Mouse (Mus musculus) ZHBTc4 (cell line): ENCODE results near the gene Stambp.

Source experiments
- DNase-seq: peaks from one replicate; pipeline ENCODE4 v3.0.0-alpha.2; 2011; ENCODE audit warnings: low read depth, low spot score

Stambp gene

GRCm38 (mm10) chr6:83568901-83569862, 3.3 kb downstream of the Stambp start:
- no peak for DNase-seq

DNA sequence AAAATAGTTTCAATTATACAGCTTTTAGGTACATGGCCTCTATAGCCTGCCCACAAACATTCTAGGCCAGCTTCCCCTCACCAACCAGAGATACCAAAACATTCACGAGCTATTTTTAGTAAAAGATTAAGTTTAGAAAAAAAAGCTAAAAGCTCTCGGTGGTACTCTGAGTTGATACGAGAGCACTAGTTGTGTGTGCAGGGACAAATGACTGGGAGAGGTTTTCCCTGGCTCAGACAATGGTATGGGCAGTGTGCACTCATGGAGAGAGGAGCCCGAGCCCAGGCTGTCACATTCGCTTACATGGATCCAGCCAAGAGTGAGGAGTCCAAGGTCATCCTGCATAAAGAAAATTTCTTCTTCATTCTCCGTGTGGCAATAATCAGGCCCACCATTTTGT, 16.6 kb downstream of the Stambp start:
- DNase-seq = no peak

DNA sequence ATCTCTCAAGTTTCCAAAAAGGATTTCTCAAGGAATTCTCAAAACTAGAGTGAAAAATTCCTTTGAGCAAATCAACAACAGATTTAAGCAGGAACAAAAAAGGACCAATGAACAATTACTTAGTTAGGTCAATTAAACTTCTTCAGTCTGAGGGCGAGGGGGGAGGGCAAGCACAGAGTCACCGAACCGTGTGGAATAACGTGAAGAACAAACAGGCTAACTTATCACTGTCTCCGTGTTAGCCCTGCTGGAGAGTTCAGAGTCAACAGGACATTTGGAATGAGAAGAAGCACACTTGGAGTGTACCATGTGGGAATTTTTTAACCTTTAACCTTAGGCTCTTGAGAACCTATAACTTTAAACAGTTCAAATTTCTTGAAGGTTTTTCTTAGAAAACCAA, 24.2 kb downstream of the Stambp start:
- DNase-seq = no peak

- no peak for DNase-seq
Observed at GRCm38 (mm10) chr6:83545778-83546177, 26.8 kb downstream of the Stambp start.

DNA sequence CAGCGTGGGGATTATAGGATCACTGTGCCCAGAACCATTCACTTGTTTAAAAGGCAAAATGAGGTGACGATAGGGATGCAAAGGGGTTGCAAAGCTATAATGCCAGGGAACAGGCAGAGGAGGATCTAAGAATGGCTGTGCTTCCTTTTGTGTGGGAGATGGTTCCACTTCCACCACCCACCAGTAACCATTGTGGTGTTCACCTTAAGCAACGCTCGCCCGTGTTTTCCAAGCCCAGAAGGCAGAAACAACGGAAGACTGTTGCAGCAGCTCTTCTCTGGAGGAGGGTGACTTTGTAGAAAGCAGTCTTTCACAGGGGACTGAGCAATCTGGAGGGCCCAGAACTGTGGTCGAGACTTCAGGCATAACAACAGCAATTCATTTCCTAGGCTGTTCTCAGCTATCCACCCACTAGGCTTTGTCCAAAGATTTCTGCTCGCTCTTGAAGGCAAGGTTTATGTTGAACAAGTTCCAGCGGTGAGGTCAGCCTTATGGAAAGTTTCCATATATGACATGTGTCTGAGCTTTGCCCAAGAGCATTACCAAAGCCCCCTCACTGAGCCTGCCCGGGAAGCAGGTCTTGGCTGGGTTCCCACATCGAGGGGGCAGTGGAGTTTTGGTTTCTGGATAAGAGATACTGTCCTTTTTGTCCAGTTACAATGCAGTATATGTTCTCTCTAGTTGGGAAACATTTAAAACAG, 30.6 kb downstream of the Stambp start:
- no peak for DNase-seq

GRCm38 (mm10) chr6:83540017-83540416, 32.5 kb downstream of the Stambp start:
- no peak for DNase-seq

- DNase-seq = no peak
Observed at GRCm38 (mm10) chr6:83536795-83537059, 35.8 kb downstream of the Stambp start.

GRCm38 (mm10) chr6:83536028-83536794, 36.3 kb downstream of the Stambp start, which contains the start of gene Actg2:
TSS of gene Actg2 (minus strand) at chr6:83536265.
- peak; percentile 9 for DNase-seq

GRCm38 (mm10) chr6:83532608-83533007, 39.9 kb downstream of the Stambp start:
- no peak for DNase-seq

GRCm38 (mm10) chr6:83523194-83523593, 49.3 kb downstream of the Stambp start:
- DNase-seq = no peak

- DNase-seq = no peak
Observed at GRCm38 (mm10) chr6:83521784-83522183, 50.7 kb downstream of the Stambp start.

DNA sequence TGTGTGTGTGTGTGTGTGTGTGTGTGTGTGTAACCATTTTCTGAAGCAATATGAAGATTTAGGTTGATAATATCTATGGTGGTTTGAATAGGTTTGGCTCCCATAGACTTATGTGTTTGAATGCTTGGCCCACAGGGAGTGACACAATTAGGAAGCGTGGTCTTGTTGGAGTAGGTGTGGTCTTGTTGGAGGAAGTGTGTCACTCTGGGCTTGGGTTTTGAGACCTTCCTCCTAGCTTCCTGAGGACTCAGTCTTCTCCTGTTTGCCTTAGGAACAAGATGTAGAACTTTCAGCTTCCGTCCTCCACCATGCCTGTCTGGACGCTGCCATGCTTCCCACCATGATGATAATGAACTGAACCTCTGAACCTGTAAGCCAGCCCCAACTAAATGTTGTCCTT, 53.9 kb downstream of the Stambp start:
- DNase-seq = no peak

- DNase-seq = no peak
Observed at GRCm38 (mm10) chr6:83515172-83515571, 57.4 kb downstream of the Stambp start.

DNA sequence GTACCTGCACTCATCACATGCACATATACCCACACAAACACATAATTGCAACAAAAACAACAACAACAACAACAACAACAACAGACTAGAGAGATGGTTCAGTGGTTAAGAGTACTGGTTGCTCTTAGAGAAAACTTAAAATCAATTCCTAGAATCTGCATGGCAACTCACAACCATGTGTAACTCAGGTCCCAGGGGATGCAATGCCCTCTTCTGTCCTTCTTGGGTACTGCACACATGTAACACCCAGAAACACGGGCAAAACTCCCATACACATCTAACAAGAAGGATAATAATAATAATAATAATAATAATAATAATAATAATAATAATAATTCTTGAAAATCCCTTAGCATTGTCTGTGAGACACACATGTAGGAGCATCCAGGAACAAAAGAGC, 60.0 kb downstream of the Stambp start:
- DNase-seq = no peak

DNA sequence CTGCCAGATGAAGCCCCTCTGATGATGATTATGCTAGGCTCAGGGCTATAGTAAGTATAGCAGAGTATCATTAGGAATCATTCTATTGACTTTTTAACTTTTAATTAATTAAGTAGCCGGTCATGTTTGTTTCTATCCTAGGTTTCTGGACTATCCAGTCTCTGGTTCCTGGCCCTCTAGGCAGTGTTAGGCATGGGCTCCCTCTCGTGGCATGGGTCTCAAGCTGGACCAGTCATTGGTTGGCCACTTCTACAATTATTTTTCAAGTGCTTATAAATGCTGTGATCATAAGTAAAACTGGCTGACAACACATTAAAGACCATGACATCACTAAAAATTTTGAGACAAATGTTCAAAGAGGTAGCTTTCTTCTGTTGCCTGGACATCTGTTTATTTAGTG, 62.3 kb downstream of the Stambp start:
- DNase-seq = no peak

DNA sequence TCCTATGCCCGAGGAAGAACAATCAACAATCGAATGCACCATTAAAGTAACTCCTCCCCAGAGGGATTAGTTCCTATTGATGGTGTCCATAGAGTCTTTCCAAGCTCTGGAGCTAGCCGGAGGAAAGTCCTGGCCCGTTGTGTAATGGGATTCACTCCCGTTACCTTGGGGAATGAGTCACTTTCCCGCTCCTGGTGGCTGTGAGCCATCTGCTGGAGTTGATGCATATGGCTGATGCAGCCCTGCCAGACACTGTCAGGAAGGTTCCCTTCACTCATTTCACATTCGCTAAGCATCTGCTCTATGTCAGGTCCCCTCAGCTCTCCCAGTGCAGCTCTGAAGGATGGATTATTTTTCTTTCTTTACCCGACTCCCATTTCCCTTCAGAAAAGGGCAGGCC, 63.1 kb downstream of the Stambp start:
- DNase-seq = no peak

GRCm38 (mm10) chr6:83507168-83507546, 65.4 kb downstream of the Stambp start:
- no peak for DNase-seq

GRCm38 (mm10) chr6:83506258-83507167, 66.0 kb downstream of the Stambp start, which contains the start of gene Dguok:
TSS of gene Dguok (minus strand) at chr6:83506969.
- DNase-seq = peak; percentile 99

GRCm38 (mm10) chr6:83505554-83505953, 67.0 kb downstream of the Stambp start:
- DNase-seq = no peak

DNA sequence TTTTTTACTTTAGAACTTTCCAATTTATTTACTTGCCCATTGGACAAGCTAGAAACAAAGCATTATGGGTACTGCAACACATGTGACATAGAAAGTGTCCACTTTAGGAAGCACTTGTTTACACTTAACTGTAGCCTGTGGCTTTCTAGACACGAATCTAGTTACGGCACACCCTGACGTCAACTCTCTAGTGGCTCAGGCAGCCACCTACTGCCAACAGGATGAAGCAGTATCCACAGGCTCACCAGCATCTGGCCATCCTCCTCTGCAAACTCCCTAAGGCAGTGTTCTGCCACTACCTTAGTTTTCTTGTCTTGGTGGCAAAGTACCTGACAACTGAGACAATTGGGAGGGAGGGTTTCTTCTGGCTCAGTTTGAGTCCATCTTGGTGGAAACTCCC, 69.2 kb downstream of the Stambp start:
- DNase-seq = no peak

GRCm38 (mm10) chr6:83502656-83503055, 69.9 kb downstream of the Stambp start:
- no peak for DNase-seq
